Mouse (Mus musculus) testis, adult 2 months (tissue): ENCODE measurements around the gene Camkv. TPM values are rescaled to one million over a fixed set of nuclear protein-coding genes. Genes with fewer than 3 reads are reported as not detected.

Source experiments
- H3K27ac ChIP-seq: fragments of 200-500 bp; 2 replicates; pipeline ENCODE4 v1.5.1; 2012; ENCODE audit warnings: low read depth, low read length; ENCODE audit not compliant: control insufficient read depth, insufficient read depth
- H3K27me3 ChIP-seq: fragments of 200-500 bp; 2 replicates; pipeline ENCODE4 v1.6.1; 2012; ENCODE audit warnings: mild to moderate bottlenecking, low read length, moderate library complexity; ENCODE audit not compliant: control insufficient read depth, insufficient read depth
- H3K36me3 ChIP-seq: fragments of 200-500 bp; 2 replicates; pipeline ENCODE4 v1.6.1; 2012; ENCODE audit warnings: mild to moderate bottlenecking, low read length; ENCODE audit not compliant: control insufficient read depth, insufficient read depth
- H3K4me1 ChIP-seq: fragments of 200-500 bp; 2 replicates; pipeline ENCODE4 v1.6.1; 2012; ENCODE audit warnings: low read length; ENCODE audit not compliant: control insufficient read depth, insufficient read depth
- H3K4me3 ChIP-seq: fragments of 200-500 bp; 2 replicates; pipeline ENCODE4 v1.5.1; 2012; ENCODE audit warnings: low read depth, mild to moderate bottlenecking, low read length, moderate library complexity, mixed read lengths; ENCODE audit not compliant: control insufficient read depth
- CTCF ChIP-seq: fragments of 200-500 bp; IDR thresholded peaks from 2 replicates; pipeline ENCODE4 v1.5.1; 2012; ENCODE audit warnings: low read depth, mild to moderate bottlenecking, inconsistent platforms, low read length, moderate library complexity; ENCODE audit not compliant: control insufficient read depth, insufficient read depth, insufficient replicate concordance
- POLR2A ChIP-seq: fragments of 200-500 bp; IDR thresholded peaks from 2 replicates; pipeline ENCODE4 v1.6.1; 2012; ENCODE audit warnings: low read depth, mild to moderate bottlenecking, inconsistent platforms, low read length, moderate library complexity; ENCODE audit not compliant: control insufficient read depth
- polyA plus RNA-seq: library from polyadenylated mRNA; depleted of rRNA; stranded (reverse); fragments of >200 nt; gene quantifications from 2 replicates; pipeline ENCODE4 v1.2.3, GENCODE M21; 2012

Camkv gene
- polyA plus RNA-seq, 1 experiment: 6.5 TPM

- Histone ChIP-seq H3K36me3 (no peaks in the 10 kb centered on the region), H3K27ac (no peak within 1 kb of the TSS), H3K4me3 (peak within 1 kb of the TSS; percentile 86), H3K4me1 (peaks cover 10% of the 10 kb centered on the region), H3K27me3 (no peaks in the 10 kb centered on the region)
- TF ChIP-seq CTCF (no peak), POLR2A (no peak)
These were observed 50.0 kb downstream of the Camkv start, which contains the start of gene Inka1 for GRCm38 (mm10) chr9:107985131-107986119. Inka1 (minus strand) TSS chr9:107985879.

- Histone ChIP-seq H3K27me3 (no peaks in the 10 kb centered on the region), H3K4me3 (peak overlapping the region; percentile 2; the same call in 1 of the 2 replicates), H3K4me1 (peaks cover 10% of the 10 kb centered on the region), H3K27ac (no peak overlapping the region), H3K36me3 (no peaks in the 10 kb centered on the region)
- TF ChIP-seq POLR2A: no peak
- TF ChIP-seq CTCF: peak; percentile 75; the same call in 1 of the 2 replicates
These were observed 50.9 kb downstream of the Camkv start for GRCm38 (mm10) chr9:107986376-107986775.

DNA sequence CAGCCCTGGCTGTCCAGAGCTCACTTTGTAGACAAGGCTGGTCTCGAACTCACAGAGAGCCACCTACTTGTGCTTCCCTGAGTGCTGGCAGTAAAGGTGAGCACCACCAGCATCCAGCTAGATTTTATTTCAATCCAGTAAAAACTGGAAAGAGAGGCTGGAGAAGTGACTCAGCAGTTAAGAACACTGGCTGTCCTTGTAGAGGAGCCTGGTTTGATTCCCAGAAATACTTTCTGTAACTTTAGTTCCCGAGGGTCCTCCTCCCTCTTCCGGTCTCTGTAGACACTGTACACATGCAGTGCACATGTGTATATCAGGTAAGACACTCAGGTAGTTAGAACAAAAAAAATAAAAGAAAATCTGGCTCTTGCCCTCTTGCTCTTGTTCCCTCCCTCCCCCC is 52.5 kb downstream of the Camkv start:
- no peaks in the 10 kb centered on the region for H3K27me3 ChIP-seq
- no peak overlapping the region for H3K4me3 ChIP-seq
- no peaks in the 10 kb centered on the region for H3K36me3 ChIP-seq
- peaks cover 10% of the 10 kb centered on the region for H3K4me1 ChIP-seq
- no peak for TF ChIP-seq CTCF
- no peak for TF ChIP-seq POLR2A
- H3K27ac ChIP-seq: no peak overlapping the region

GRCm38 (mm10) chr9:107992197-107992596 is 56.7 kb downstream of the Camkv start, which contains the start of gene Cdhr4:
Cdhr4 (plus strand) TSS chr9:107992497.
- H3K27ac ChIP-seq: no peak within 1 kb of the TSS
- no peak for TF ChIP-seq POLR2A
- TF ChIP-seq CTCF: no peak
- H3K36me3 ChIP-seq: no peaks in the 10 kb centered on the region
- peaks cover 6% of the 10 kb centered on the region for H3K4me1 ChIP-seq
- no peak within 1 kb of the TSS for H3K4me3 ChIP-seq
- H3K27me3 ChIP-seq: no peaks in the 10 kb centered on the region

GRCm38 (mm10) chr9:107993013-107993412 is 57.5 kb downstream of the Camkv start:
- Histone ChIP-seq H3K27me3 (no peaks in the 10 kb centered on the region), H3K4me3 (no peak overlapping the region), H3K27ac (no peak overlapping the region), H3K4me1 (peaks cover 6% of the 10 kb centered on the region), H3K36me3 (no peaks in the 10 kb centered on the region)
- TF ChIP-seq CTCF (no peak), POLR2A (no peak)

- TF ChIP-seq CTCF (no peak), POLR2A (no peak)
- no peaks in the 10 kb centered on the region for H3K36me3 ChIP-seq
- H3K27me3 ChIP-seq: no peaks in the 10 kb centered on the region
- H3K4me3 ChIP-seq: peak overlapping the region; percentile 97; the same call in 1 of the 2 replicates
- H3K27ac ChIP-seq: no peak overlapping the region
- H3K4me1 ChIP-seq: peaks cover 6% of the 10 kb centered on the region
These were observed 59.0 kb downstream of the Camkv start for GRCm38 (mm10) chr9:107994464-107994863.

DNA sequence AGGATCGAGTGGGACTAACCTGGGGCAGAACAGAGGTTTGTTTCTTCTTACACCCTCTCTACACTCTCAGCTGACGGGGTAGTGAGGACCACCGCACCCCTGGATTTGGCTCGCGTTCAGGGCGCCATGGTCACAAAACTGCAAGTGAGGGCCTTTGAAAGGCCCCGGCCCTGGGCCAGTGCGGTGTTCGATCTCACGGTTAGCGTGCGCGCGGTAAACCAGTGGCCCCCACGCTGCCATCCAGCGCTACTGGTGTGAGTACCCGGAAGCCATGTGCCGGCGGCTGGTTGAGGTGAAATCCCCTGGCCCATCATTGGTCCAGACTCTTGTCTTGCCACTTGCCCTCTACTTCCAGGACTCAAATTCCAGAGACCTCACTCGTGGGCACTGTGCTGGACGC is 60.0 kb downstream of the Camkv start:
- Histone ChIP-seq H3K27me3 (no peaks in the 10 kb centered on the region), H3K36me3 (no peaks in the 10 kb centered on the region), H3K4me1 (peaks cover 6% of the 10 kb centered on the region), H3K27ac (peak overlapping the region; percentile 78), H3K4me3 (peak overlapping the region; percentile 97)
- no peak for TF ChIP-seq CTCF
- peak; percentile 77 for TF ChIP-seq POLR2A
